Mouse (Mus musculus) MEL (cell line): ENCODE results near the gene Cdc7. TPM values are rescaled to one million over a fixed set of nuclear protein-coding genes. Genes with fewer than 3 reads are reported as not detected.

Source experiments
- DNase-seq: peaks from one replicate; pipeline ENCODE4 v3.0.0; 2011; ENCODE audit warnings: low read depth, low spot score
- H3K27ac ChIP-seq: 2 replicates; pipeline ENCODE4 v1.5.1; 2012; ENCODE audit warnings: low read depth, mild to moderate bottlenecking, control low read depth, low read length, moderate library complexity; ENCODE audit not compliant: control insufficient read depth
- H3K27me3 ChIP-seq, 2 experiments: fragments of 150-350 bp in 1 of 2; sonication (generic) in 1 of 2; 2 replicates each; pipeline ENCODE4 v1.6.1; 2012; ENCODE audit warnings: low read length in 2 of 2, mild to moderate bottlenecking in 2 of 2, improper control_type of control experiment in 1 of 2, moderate library complexity in 1 of 2; ENCODE audit not compliant: insufficient read depth in 2 of 2, control insufficient read depth in 1 of 2
- H3K36me3 ChIP-seq, 2 experiments: 2 replicates each; pipeline ENCODE4 v1.6.1; 2012 to 2014; ENCODE audit warnings: low read length in 2 of 2, improper control_type of control experiment in 1 of 2, inconsistent platforms in 1 of 2, mild to moderate bottlenecking in 1 of 2; ENCODE audit not compliant: insufficient read depth in 2 of 2, control insufficient read depth in 1 of 2
- H3K4me1 ChIP-seq, 2 experiments: fragments of 150-350 bp in 1 of 2; sonication (generic) in 1 of 2; 2 replicates each; pipeline ENCODE4 v1.6.1; 2012; ENCODE audit warnings: low read length in 2 of 2, improper control_type of control experiment in 1 of 2, mild to moderate bottlenecking in 1 of 2; ENCODE audit not compliant: insufficient read depth in 2 of 2, control insufficient read depth in 1 of 2
- H3K4me3 ChIP-seq, 2 experiments: fragments of 150-350 bp in 1 of 2; sonication (generic) in 1 of 2; 2 replicates each; pipeline ENCODE4 v1.5.1; 2012; ENCODE audit warnings: low read depth in 2 of 2, low read length in 2 of 2, mild to moderate bottlenecking in 2 of 2, moderate library complexity in 2 of 2, control low read depth in 1 of 2, improper control_type of control experiment in 1 of 2; ENCODE audit not compliant: control insufficient read depth in 1 of 2, insufficient read depth in 1 of 2
- H3K79me2 ChIP-seq: 2 replicates; pipeline ENCODE4 v1.6.1; 2012; ENCODE audit warnings: mild to moderate bottlenecking, low read length, moderate library complexity; ENCODE audit not compliant: control insufficient read depth, poor library complexity, insufficient read depth
- H3K9ac ChIP-seq: 2 replicates; pipeline ENCODE4 v1.6.1; 2012; ENCODE audit warnings: low read depth, mild to moderate bottlenecking, control low read depth, low read length, moderate library complexity; ENCODE audit not compliant: control insufficient read depth, poor library complexity, severe bottlenecking
- H3K9me3 ChIP-seq: fragments of 150-350 bp; sonication (generic); replicated peaks from 2 replicates; pipeline ENCODE4 v1.6.1; 2012; ENCODE audit warnings: mild to moderate bottlenecking, low read length, improper control_type of control experiment, moderate library complexity; ENCODE audit not compliant: insufficient read depth
- BHLHE40 ChIP-seq: IDR thresholded peaks from 2 replicates; pipeline ENCODE4 v1.6.1; 2012; ENCODE audit warnings: low read depth, mild to moderate bottlenecking, inconsistent platforms, low read length, improper control_type of control experiment, borderline replicate concordance
- CHD2 ChIP-seq: IDR thresholded peaks from 2 replicates; pipeline ENCODE4 v1.6.1; 2011; ENCODE audit warnings: low read length, improper control_type of control experiment
- CTCF ChIP-seq, 3 experiments: IDR thresholded peaks in 2 of 3; conservative IDR thresholded peaks in 1 of 3; 2 replicates each; pipeline ENCODE4 v1.5.1; 2011 to 2012; ENCODE audit warnings: low read length in 3 of 3, low read depth in 2 of 3, mild to moderate bottlenecking in 2 of 3, improper control_type of control experiment in 1 of 3, inconsistent platforms in 1 of 3, mixed read lengths in 1 of 3, moderate library complexity in 1 of 3; ENCODE audit not compliant: control insufficient read depth in 1 of 3, insufficient read depth in 1 of 3, poor library complexity in 1 of 3, severe bottlenecking in 1 of 3
- ELF1 ChIP-seq: IDR thresholded peaks from 2 replicates; pipeline ENCODE4 v1.6.1; 2014; ENCODE audit warnings: low read depth, mild to moderate bottlenecking, inconsistent platforms, low read length, improper control_type of control experiment, moderate library complexity
- EP300 ChIP-seq, 2 experiments: IDR thresholded peaks; 2 replicates each; pipeline ENCODE4 v1.6.1; 2011; ENCODE audit warnings: improper control_type of control experiment in 2 of 2, low read length in 2 of 2, low read depth in 1 of 2, mild to moderate bottlenecking in 1 of 2
- ETS1 ChIP-seq: IDR thresholded peaks from 2 replicates; pipeline ENCODE4 v1.6.1; 2012; ENCODE audit warnings: low read depth, mild to moderate bottlenecking, inconsistent platforms, low read length, improper control_type of control experiment, moderate library complexity
- GATA1 ChIP-seq: IDR thresholded peaks from 2 replicates; pipeline ENCODE4 v1.6.1; 2011; ENCODE audit warnings: low read depth, low read length, improper control_type of control experiment
- HCFC1 ChIP-seq: IDR thresholded peaks from 2 replicates; pipeline ENCODE4 v1.6.1; 2012; ENCODE audit warnings: low read depth, mild to moderate bottlenecking, inconsistent platforms, low read length, improper control_type of control experiment, moderate library complexity
- JUND ChIP-seq: IDR thresholded peaks from 2 replicates; pipeline ENCODE4 v1.6.1; 2011; ENCODE audit warnings: low read depth, mild to moderate bottlenecking, improper control_type of control experiment, low read length
- MAFK ChIP-seq: IDR thresholded peaks from 2 replicates; pipeline ENCODE4 v1.6.1; 2011; ENCODE audit warnings: low read depth, mild to moderate bottlenecking, low read length, improper control_type of control experiment, borderline replicate concordance
- MAX ChIP-seq: IDR thresholded peaks from 2 replicates; pipeline ENCODE4 v1.6.1; 2011; ENCODE audit warnings: low read length, improper control_type of control experiment
- MAZ ChIP-seq: IDR thresholded peaks from 2 replicates; pipeline ENCODE4 v1.6.1; 2012; ENCODE audit warnings: low read depth, mild to moderate bottlenecking, inconsistent platforms, low read length, improper control_type of control experiment
- MXI1 ChIP-seq: IDR thresholded peaks from 2 replicates; pipeline ENCODE4 v1.6.1; 2011; ENCODE audit warnings: mild to moderate bottlenecking, low read depth, low read length, improper control_type of control experiment
- MYB ChIP-seq: IDR thresholded peaks from 2 replicates; pipeline ENCODE4 v1.6.1; 2011; ENCODE audit warnings: mild to moderate bottlenecking, low read depth, low read length, improper control_type of control experiment
- MYC ChIP-seq: IDR thresholded peaks from 2 replicates; pipeline ENCODE4 v1.6.1; 2011; ENCODE audit warnings: low read depth, mild to moderate bottlenecking, low read length, improper control_type of control experiment, moderate library complexity
- NELFE ChIP-seq: IDR thresholded peaks from 2 replicates; pipeline ENCODE4 v1.6.1; 2011; ENCODE audit warnings: low read depth, low read length, improper control_type of control experiment
- NRF1 ChIP-seq: IDR thresholded peaks from 2 replicates; pipeline ENCODE4 v1.6.1; 2014; ENCODE audit warnings: low read depth, mild to moderate bottlenecking, inconsistent platforms, low read length, improper control_type of control experiment, moderate library complexity; ENCODE audit not compliant: poor library complexity, insufficient read depth, severe bottlenecking
- POLR2AphosphoS2 ChIP-seq: IDR thresholded peaks from 2 replicates; pipeline ENCODE4 v1.6.1; 2011; ENCODE audit warnings: low read length, improper control_type of control experiment
- POLR2AphosphoS5 ChIP-seq: IDR thresholded peaks from 2 replicates; pipeline ENCODE4 v1.6.1; 2012; ENCODE audit warnings: low read depth, borderline replicate concordance, mild to moderate bottlenecking, inconsistent platforms, low read length, moderate library complexity, mixed read lengths
- RAD21 ChIP-seq: IDR thresholded peaks from 2 replicates; pipeline ENCODE4 v1.6.1; 2011; ENCODE audit warnings: mild to moderate bottlenecking, low read depth, low read length, improper control_type of control experiment
- SIN3A ChIP-seq: IDR thresholded peaks from 2 replicates; pipeline ENCODE4 v1.6.1; 2012; ENCODE audit warnings: low read length, improper control_type of control experiment, inconsistent platforms
- SMC3 ChIP-seq: IDR thresholded peaks from 2 replicates; pipeline ENCODE4 v1.6.1; 2011; ENCODE audit warnings: low read depth, low read length, improper control_type of control experiment
- TBP ChIP-seq: IDR thresholded peaks from 2 replicates; pipeline ENCODE4 v1.8.0; 2011; ENCODE audit warnings: low read depth, low read length, improper control_type of control experiment
- TCF12 ChIP-seq: IDR thresholded peaks from 2 replicates; pipeline ENCODE4 v1.6.1; 2014; ENCODE audit warnings: low read depth, mild to moderate bottlenecking, inconsistent platforms, low read length, improper control_type of control experiment, moderate library complexity
- UBTF ChIP-seq: IDR thresholded peaks from 2 replicates; pipeline ENCODE4 v1.6.1; 2012; ENCODE audit warnings: low read depth, mild to moderate bottlenecking, inconsistent platforms, low read length, improper control_type of control experiment, moderate library complexity, borderline replicate concordance; ENCODE audit not compliant: insufficient read depth
- ZC3H11A ChIP-seq: IDR thresholded peaks from 2 replicates; pipeline ENCODE4 v1.6.1; 2012; ENCODE audit warnings: low read depth, mild to moderate bottlenecking, inconsistent platforms, low read length, improper control_type of control experiment
- ZMIZ1 ChIP-seq: IDR thresholded peaks from 2 replicates; pipeline ENCODE4 v1.6.1; 2012; ENCODE audit warnings: low read depth, mild to moderate bottlenecking, inconsistent platforms, low read length, improper control_type of control experiment, moderate library complexity
- ZNF384 ChIP-seq: IDR thresholded peaks from 2 replicates; pipeline ENCODE4 v1.6.1; 2012; ENCODE audit warnings: low read depth, mild to moderate bottlenecking, inconsistent platforms, low read length, improper control_type of control experiment
- polyA plus RNA-seq, 2 experiments: library from polyadenylated mRNA; stranded (reverse) in 1 of 2; unstranded in 1 of 2; fragments of >175 nt in 1 of 2; fragments of >200 nt in 1 of 2; gene quantifications; 2 replicates each; pipeline versions ENCODE4 v1.2.1 to v1.2.4; 2012; ENCODE audit warnings: low replicate concordance in 2 of 2, low read depth in 1 of 2; ENCODE audit not compliant: insufficient read length in 2 of 2, insufficient read depth in 1 of 2, missing spikeins in 1 of 2
- total RNA-seq: library from RNA; depleted of rRNA; stranded (reverse); fragments of 300-350 nt; gene quantifications from 2 replicates; pipeline ENCODE4 v1.2.3, GENCODE M21; 2012

Gene Cdc7
- total and polyA plus RNA-seq, 3 experiments, result 19.6 to 21.4 TPM; not detected in 1

DNA sequence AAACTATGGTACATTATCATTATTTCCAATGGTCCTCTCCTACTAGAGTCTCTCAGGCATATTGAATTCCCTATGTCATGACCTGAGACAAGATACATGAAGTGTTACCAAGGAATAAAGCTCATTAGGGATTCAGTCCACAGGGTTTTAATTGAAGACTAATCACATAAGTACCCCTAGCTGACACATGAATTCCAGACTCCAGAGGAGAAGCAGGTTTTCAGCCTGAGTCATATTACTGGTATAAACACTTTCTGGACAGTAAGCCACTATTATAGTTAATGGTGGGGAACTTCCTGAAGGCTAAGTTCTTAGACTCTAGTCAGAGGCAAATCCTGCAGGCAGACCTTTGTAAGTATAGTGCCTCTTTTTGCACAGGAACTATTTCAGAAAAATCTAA is 44.8 kb upstream of the Cdc7 start:
- Histone ChIP-seq H3K27me3 (peaks cover 0 to 2% of the 10 kb centered on the region in 2 experiments; a peak in 1 of 4 replicates), H3K36me3 (no peaks in the 10 kb centered on the region), H3K27ac (no peak overlapping the region), H3K4me1 (no peaks in the 10 kb centered on the region), H3K9ac (no peak overlapping the region), H3K9me3 (no peaks in the 10 kb centered on the region), H3K79me2 (no peaks in the 10 kb centered on the region), H3K4me3 (no peak overlapping the region)
- no peak for TF ChIP-seq NELFE
- no peak for TF ChIP-seq TCF12
- TF ChIP-seq ELF1, result no peak
- no peak for TF ChIP-seq JUND
- TF ChIP-seq SMC3, result no peak
- TF ChIP-seq UBTF, result no peak
- no peak for TF ChIP-seq GATA1
- no peak for TF ChIP-seq ETS1
- TF ChIP-seq CTCF (IDR thresholded peaks at IDR 0.05 in 2 of 3, conservative IDR thresholded peaks at IDR 0.05 in 1 of 3; ENCODE audit: control insufficient read depth in 1 of 3, insufficient read depth in 1 of 3, low read depth in 2 of 3, low read length in 3 of 3, poor library complexity in 1 of 3, severe bottlenecking in 1 of 3), result no peak
- no peak for TF ChIP-seq HCFC1
- no peak for TF ChIP-seq ZNF384
- TF ChIP-seq POLR2AphosphoS2, result no peak
- no peak for TF ChIP-seq NRF1
- TF ChIP-seq MYB, result no peak
- TF ChIP-seq MAZ, result no peak
- TF ChIP-seq BHLHE40, result no peak
- TF ChIP-seq RAD21, result no peak
- TF ChIP-seq POLR2AphosphoS5, result no peak
- DNase-seq, result no peak

DNA sequence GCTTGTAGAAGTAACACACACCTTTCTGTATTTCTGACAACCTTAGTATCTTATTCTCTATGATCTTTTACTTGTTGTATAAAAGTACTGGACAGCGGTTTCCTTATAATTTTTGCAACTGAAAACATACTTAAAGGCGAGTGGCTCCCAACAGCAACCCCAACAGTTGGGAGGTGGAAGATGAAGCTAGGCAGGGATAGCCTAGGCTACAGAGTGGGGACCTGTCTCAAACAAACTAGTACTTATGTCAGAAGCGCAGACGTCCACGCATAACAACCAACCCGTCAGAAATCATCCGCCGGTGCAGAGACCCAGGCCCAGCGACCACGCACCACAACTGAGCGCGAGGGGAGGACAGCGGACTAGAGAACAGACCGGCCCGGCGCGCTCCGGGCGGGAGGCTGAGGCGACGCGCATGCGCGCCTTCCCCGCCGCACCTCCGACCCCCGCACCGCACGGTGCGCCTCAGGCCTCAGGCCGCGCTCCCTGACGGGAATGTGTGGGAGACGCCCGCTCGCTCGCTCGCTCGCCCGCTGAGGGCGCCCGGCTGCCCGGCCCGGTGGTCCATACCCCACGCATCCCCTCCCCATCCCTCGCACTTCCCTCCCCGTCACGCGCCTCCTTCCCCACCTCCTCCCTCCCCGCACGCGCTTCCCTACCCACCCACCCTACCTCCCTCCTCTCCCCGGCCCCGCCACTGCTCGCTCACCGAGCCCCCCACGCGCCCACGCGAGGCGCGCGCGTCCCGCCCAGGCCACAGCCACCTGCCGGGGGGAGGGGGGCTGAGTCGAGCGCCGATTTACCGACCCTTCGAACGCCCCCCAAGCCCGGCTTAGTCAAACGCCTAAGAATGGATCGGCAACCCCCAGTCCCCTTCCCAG is 38.4 kb upstream of the Cdc7 start, which contains the start of gene Hfm1:
Gene Hfm1 (minus strand): TSS at position 834 of the 881 bp plus-strand sequence.
- Histone ChIP-seq H3K27me3 (peaks cover 0 to 2% of the 10 kb centered on the region in 2 experiments; a peak in 1 of 4 replicates), H3K27ac (no peak within 1 kb of the TSS), H3K4me3 (no peak within 1 kb of the TSS), H3K9ac (no peak within 1 kb of the TSS), H3K4me1 (peaks cover 0 to 2% of the 10 kb centered on the region in 2 experiments; a peak in 2 of 4 replicates), H3K36me3 (no peaks in the 10 kb centered on the region), H3K9me3 (no peaks in the 10 kb centered on the region), H3K79me2 (no peaks in the 10 kb centered on the region)
- TF ChIP-seq MXI1 (no peak), ZMIZ1 (no peak), MAFK (no peak), SIN3A (no peak), SMC3 (no peak), RAD21 (no peak), MYC (no peak), TBP (no peak), BHLHE40 (no peak), GATA1 (no peak), ZNF384 (no peak), TCF12 (no peak), MAX (no peak), ZC3H11A (no peak), CHD2 (no peak), EP300 (IDR thresholded peaks at IDR 0.05; ENCODE audit: low read depth in 1 of 2, low read length in 2 of 2) (no peak)
- no peak for DNase-seq
